Mouse (Mus musculus): ENCODE results near the gene Ttll9.

GRCm38 (mm10) chr2:152941106-152941505 lies 21.2 kb upstream of the Ttll9 start:
- TF ChIP-seq CTCF (IDR thresholded peaks at IDR 0.05; ENCODE audit: low read depth) (no peak), EP300 (IDR thresholded peaks at IDR 0.05; ENCODE audit: low read depth) (no peak)

Data from liver, embryonic 14.5 days (tissue).